Mouse (Mus musculus) 3T3-L1 (cell line): ENCODE data around the gene Ezr.

Source experiments
- DNase-seq: peaks from one replicate; pipeline ENCODE4 v3.0.0-alpha.2; 2015; ENCODE audit warnings: low read depth, low spot score

Ezr gene

DNA sequence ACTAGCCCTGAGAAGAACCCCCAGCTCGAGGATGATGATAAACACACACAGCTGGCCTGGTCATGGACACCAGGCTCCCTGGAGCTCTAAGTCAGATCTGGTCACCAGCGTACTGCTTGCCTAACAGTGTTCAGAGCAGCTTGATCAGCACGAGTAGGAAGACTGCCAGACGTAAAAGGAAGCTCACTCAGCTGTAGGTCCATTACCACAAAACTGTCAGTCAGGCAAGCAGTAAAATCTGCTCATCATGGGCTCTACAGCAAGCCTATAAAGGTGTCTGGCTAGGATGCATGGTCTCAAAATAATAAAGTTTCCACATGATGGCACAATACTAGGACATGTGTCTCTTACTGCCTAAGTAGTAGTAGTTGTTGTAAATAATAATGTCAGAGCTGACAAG is 13.0 kb downstream of the Ezr start:
- no peak for DNase-seq

DNA sequence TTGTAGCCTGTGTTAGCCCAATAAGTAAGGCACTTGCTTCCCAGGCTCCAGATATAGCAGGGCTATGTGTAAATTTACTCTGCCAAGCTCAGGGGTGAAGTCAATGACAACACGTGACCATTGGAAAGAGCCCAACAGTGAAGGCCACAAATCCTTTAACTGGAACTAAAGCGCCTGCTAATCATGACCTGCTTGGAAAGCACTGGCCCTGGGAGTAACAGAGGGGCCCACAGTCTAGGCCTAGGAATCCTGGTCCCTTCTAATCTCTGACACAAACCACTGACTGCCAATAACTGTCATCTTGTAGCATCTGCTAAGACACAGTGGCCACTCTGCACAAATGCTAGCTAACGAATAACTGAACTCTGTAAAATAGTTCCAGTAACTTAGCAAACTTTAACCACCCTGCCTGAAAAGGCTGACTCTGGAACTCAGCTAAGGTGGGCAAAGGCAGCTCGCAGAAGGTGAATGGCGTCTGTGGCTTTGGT is 14.2 kb downstream of the Ezr start:
- no peak for DNase-seq

DNA sequence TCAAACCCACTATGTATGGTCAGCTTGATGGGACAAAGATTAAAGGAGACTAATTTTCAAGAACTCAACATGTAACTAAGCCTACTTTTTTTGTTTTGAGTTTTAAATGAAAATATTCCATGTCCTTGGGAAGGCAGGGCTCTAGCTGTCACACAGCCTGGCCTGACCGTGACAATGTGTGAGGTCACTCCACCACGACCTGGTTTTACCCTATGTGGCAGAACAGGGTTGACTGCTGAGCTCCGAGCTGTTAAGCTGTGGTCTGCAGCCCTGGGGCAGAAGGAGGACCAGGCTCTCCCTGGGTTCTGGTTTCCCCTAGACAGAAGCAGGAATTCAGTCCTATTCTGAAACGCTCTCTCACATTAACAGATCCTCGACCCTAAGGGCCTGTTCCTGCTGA is 14.8 kb downstream of the Ezr start:
- no peak for DNase-seq

DNA sequence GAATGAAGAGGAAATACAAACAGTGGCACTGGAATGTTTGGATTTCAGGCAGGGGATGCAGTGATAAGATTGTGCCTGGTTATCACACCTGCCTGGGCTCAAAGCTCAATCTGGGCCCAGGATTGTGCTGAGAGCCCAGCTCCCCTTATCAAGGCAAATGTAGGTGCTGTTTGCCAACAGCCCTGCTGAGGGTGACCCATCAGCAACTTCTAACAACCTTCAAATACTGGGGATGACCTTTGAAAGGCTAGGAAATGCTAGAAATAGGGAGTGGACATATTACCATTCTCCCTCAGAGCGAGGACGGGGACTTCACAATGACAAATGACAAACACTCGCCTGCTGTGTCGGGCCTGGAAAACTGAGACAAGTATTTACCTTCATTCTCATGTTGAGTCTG is 15.8 kb downstream of the Ezr start:
- no peak for DNase-seq

DNA sequence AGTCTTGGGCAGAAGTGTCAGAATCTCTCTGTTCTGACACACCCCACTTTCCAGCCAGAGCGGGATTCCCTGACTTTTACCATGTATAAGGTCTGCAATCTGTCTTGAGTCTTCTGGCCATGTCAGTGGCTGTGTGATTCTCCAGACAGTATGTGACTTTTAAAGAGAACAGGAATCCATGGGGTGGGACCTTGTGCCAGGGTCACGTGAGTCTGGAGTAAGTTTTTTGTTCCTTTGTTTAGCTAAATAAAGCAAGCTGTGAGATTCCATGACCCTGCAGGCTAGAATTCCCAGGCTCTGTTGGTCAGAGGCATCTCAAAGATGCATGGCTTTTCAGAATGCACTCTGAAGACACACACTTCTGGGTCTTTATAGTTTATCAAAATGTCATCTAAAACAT is 16.7 kb downstream of the Ezr start:
- no peak for DNase-seq

DNA sequence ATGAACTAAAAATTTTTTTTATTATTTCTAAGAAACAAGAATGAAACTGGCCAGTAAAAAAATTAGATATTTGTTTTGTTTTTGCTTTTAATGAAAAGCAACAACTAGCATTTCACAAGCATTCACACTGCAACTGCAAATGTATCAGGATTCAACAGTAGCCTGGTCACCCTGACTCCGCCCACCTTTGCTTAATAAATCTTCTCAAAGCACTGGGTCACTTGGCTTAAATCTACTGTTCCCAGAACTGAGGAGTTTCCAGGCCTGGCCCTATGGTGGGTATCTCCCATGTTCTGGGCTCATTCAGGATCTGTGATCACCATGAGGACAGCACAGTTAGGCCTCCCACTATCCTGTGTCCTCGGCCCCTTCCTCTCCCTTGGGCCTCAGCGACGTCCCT is 17.9 kb downstream of the Ezr start:
- no peak for DNase-seq

DNA sequence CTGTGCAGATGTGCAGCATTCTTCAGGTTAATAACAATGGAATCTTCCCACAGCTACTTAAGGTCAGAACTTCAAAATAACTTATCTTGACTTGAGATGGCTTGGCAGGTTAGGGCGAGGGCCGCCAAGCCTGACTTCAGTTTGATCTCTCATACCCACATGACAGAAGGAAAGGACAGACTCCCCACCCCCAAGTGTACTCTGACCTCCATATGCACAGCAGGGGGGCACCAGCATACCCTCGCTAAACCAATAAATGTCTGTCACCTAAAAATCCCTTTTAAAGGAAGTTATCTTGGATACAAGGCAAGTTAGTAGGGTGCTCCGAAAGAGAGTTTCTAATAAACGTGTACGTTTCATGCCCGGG is 18.4 kb downstream of the Ezr start:
- DNase-seq, result no peak

DNA sequence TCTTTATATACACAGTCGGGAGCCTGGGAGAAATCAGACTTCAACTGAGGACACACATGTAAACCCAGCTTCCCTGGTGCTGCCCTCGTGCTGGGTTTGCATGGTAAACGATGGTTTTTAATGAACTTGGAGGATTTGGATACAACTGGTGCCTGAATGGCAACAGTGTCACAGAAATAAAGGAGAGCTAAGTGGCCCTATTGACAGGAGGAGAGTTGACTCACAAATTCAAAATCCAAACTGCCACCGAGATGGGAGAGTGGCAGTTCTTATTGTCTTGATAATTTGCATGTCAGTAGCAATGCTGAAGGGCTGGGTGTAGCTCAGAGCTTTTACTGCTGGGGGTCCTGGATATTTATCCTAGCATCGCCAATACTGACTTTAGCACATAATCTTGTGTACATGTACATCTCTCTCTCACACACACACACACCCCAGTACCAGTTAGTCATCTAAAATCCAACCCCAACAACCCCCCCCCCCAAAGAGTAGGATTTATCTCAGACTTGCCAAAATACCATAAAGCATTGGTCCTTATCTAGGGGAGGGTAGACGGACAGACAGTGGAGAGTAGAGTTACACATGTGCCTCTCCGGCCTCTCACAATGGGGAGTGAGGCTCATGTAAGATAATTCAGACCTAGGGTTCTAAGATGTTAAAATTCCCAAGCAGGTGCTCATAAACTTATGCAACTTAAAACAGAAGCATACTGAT is 18.9 kb downstream of the Ezr start:
- DNase-seq, result no peak

DNA sequence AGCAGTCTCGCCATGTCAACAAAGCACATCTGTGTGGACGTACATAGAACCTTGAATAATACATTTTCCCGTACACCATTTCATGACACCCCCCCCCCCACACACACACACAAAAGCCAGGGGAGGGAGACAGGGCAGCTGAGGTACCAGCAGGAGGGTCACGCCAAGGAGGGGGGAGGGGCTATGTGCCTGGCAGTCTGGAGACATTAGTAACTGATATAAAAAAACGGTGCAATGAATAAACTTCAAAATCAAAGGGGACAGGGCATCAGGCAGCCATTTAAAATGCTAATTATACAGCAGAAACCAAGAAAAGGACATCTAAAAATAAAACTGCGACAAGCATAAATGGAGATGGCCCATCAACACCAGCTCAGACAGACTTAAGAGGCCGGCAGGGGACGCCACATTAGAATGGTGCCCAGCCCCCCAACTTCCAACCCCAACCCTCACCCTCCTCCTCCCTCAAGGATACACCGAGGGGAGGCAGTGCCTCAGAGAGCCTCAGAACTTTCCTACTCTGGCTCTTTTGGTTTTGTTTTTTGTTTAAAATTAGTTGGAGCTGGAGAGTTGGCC is 22.8 kb downstream of the Ezr start:
- DNase-seq, result no peak

DNA sequence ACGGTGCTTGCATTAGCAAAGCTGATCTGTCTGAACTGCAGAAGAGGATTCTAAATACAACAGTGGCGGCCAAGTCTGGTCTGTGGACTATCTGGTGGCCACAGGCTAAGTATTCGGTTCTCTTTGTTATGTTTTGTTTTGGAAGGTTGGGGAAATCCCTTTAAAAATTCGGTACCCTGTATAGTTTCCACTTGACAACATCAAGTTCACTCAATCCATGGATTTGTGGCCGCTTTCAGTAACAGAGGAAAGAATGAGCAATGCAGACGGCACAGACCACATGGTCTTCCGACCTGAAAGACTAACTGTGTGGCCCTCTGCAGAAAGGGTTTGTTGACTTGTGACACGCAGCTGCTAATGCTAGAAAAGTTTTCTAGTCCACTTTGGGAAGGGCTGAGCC is 23.7 kb downstream of the Ezr start:
- DNase-seq, result no peak

DNA sequence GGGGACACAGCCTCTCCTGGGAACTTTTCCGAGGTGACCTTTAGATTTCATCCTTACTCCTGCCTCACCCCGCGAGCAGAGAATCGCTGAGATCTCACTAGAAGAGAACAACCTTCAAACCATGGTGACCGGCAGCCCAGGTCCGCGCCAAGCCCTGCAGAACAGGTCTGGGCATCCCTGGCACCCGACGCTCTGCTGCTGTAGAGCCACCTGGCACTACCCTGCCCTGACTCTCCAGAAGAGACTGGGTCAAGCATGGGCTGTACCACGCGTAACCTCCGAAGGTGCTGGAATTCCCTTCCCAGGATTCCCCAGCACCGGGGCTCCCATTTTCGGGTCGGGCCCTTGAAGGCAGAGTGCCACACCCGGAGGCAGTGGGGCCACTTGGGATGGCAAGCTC is 24.7 kb downstream of the Ezr start:
- DNase-seq, result no peak

DNA sequence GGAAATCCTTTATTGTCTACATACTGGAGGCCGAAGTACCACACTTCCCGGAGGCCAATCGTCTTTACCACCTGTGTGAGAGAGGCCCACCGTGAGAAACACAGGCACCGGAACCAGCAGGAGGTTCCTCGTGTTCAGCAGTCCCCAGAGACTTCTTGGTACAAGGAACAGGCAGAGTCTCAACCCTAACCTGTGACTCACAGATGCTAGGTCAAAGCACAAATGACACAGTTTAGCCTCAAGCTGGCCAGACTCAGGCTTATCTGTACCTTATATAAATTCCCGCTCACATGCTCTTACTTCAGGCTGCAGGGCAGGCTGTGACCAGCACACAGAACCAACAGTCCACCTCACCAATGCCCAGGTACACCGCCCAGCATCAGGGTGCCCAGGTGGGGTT is 26.7 kb downstream of the Ezr start:
- DNase-seq, result no peak

DNA sequence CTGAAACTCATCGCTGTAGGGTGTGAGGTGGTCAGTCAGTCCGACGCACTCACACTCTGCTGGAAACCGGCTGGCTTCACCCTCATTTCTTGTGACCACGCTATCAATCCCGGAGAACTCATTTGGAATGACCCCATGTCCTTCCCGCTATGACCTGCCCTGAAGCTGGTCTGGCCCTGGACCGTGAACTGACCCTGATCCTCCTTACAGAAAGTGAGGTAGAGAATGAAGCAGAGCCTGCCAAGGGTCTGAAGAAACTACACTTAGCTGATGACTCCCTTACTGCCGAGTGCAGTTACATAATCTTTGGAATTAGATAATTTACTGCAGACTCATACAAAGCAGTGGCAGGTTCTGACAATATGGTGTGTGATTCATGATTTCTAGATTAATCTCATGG is 27.4 kb downstream of the Ezr start:
- no peak for DNase-seq

DNA sequence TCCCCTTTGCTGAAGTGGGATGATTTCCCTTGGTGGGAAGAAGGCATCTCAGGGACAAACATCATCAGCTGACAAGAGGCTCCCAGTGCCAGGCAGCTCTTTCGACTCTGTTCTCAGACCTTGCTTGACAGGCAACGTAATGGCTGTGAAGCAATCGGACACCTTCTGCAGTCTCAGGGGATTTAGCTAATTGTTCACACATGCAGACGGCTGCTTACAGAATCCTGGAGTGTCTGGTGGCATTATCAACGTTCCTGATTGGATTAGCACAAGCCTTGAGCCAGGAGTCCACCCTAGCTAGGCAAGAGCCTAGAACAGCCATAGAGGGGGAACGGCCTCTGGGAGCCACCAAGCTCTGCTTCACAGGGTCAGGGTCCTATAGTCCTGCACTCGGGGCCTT is 30.2 kb downstream of the Ezr start:
- DNase-seq, result no peak

DNA sequence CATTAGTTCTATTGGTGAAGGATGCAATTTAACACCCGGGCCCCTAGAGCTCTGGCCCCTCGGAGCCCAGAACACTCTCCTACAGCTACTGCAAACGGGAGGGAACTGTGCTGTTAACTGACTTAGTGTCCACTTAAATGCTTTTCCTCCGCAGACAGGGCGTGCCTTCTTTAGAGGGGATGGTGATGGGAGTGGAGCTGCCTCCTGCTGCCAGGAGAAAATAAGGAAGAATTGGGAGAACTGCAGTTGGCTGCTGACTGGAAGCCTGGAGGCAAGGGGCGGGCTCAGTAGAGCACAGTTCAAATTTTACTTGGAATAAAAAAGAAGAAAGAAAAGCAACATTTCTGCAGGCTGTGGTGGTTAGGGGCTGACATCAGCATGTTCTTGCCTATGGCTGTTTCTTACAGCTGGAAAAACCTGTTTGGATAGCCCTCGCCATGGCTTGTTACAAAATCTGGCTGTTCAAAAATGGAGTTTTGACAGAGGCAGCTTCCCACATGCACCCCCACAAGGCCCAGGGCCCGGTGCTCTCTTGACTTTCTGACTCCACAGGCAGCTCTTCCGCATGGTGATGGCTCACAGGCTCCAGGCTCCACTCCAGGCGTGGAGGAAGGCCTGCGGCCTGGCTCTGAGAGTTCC is 31.2 kb downstream of the Ezr start:
- DNase-seq, result no peak

DNA sequence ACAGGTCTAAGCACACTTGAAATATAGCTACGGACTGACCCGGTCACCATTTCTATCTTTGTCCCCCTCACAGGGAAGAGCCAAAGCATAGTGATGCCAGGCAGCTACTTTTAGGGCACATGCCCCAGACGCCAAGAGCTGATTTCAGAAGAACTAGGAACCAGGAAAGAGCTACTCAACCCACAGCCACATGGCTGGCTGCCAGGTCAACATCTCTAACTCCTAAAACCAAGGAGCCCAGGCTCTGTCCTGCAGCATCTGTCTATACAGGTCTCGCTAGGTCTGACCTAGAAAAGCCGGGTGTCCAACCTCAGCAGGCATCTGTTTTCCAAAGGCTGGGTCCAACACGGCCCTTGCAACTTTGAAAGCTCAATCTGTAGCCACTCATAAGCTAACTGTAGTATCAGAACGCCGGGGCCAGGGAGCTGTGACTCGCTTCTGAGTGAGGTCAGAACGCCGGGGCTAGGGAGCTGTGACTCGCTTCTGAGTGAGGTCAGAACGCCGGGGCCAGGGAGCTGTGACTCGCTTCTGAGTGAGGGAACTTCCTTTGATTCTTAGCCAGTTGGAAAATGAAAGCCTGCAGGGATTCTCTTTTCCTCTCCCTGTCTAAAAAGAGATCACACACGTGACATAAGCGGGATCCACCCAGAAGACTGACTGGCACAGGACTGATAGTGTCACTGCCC is 33.7 kb downstream of the Ezr start:
- DNase-seq, result peak; percentile 76

DNA sequence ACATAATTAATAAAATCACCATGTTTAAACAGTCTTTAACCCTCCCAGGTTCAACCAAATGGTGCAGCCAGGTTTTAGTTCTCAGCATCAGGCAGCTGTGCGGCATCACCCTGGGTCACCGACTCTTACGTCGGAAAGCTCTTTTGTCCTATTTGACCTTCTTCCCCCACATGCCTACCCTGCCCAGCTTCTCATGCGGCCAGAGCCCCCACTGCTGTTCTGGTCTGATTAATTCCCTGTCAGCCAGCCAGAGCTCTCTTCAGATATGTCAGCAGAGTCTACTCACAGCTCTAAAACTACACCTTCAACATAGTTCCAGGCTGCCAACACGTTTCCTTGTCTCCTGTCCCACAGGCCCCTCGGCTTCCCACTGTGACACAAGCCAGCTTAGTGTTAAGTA is 35.1 kb downstream of the Ezr start:
- DNase-seq, result no peak

DNA sequence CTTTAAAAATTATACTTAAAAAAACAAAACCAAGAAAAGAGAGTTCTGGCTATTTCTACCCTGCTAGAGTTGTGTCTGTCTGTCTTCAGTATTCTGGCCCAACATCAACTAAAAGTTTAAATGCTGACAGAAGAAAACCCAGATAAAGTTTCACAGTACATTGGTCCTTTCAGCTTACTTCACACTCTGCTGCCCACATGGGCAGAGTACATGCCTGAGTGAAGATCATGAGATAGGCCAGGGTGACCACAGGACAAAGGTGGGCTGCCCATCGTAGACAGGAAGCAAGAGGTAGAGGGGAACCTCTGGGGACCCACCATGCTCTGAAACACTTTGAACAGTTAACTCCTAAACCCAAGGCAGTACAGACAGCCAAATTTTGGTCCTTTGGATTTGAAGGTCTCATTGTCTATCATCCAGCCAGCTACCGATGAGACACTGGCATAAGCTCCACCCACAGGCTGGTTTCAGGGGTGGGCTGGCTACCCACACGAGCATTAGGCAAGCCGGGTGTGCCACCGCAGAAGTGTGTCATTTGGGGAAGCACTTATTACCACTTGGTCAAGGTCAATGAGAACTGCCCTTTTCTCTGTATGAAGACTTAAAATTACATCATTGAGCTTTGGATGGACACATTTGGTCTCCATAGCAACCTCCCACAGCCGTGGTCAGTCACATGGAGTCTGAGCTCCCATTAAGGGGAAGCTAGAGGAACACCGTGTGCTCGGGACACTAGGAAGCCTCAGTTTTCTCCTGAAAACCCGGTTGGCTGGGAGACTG is 35.9 kb downstream of the Ezr start:
- DNase-seq, result peak; percentile 17

DNA sequence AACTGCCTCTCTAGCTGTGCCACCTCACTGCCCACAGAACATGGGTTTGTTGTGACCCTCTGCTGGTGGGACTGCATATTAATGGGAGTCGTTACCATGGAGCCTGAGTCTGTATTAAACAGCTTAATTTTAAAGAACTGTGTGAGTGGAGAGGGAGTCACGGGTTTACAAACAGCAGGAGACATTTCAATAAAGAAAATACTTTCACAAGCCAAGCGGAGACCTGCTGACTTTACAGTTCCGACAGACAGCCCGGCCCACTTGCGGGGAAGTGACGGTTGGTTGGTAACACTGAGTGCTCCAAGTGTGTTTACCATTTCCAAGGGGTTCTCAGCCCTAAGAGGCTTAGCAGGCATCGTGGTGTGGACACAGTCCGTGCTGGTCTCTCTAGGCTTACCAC is 36.6 kb downstream of the Ezr start:
- DNase-seq, result no peak

DNA sequence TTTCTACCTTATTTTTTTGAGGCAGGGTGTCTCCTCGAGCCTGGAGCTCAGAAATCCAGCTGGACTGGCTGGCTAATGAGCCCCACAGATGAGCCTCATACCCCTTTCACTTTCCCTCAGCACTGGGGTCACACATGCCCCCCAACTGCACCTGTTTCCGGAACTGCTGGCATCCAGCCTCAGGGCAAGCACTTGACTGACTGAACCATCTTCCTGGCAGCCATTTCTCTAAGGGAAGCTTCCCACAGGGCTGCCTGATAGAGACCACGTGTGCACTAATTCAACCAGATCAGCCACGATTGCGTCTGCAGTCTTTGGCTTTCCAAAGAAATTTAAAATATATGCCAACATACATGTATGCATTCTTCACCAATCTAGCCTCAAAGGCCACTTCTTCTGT is 37.1 kb downstream of the Ezr start:
- DNase-seq, result no peak

DNA sequence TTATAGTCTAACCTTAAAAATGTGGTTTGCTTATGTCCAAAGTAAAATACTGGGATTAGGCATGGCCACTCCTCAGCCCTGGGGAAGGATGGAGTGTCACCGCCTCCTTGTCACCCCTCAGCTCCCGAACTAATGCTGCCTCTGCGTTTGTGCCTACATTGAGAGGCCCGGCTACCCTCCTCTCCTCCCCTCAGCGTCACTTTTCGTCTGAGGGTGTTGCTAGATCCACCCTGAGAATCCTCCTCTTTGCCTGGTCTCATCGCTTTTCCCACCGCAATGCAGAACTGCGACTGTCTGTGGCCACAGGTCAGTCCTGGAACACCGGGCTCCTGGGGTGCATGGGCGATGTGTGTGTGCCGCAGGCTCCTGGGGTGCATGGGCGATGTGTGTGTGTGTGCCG is 37.7 kb downstream of the Ezr start:
- no peak for DNase-seq

DNA sequence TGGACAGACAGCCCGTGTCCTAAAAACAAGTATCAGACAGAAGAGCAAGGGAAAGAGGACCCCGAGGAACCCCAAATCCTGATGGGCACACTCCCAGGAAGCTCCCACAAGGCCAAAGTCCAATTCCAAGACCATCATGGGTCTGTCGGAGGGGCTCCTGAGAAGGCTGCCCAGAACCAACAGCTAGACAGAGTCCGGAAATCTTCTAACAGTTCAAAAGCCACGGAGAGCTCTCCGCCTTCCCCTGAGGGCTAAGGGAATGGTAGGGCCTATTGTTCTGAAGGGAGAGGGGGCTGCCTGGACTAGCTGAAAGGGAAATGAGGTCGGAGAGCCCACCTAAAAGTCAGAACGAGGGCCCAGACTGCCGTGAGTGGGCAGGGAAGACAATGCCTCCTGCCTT is 38.2 kb downstream of the Ezr start:
- DNase-seq, result no peak
